Mouse (Mus musculus): ENCODE measurements around the gene Gata1. TPM values are rescaled to one million over a fixed set of nuclear protein-coding genes. Genes with fewer than 3 reads are reported as not detected.
A peak's percentile ranks its signal among the peaks of the same experiment; 100 is the strongest.
"Not testable (repeated sequence)": the region's sequence is repeated elsewhere in the genome, so short reads cannot be mapped to it uniquely, and the experiment has no call there.

Gene Gata1
- 1 to 10 TPM; 1.2 to 2.5 TPM for total RNA-seq (2021)
- long read RNA-seq, experiment 1, partial matches to known transcripts: 0 of 1 reads
- long read RNA-seq, experiment 1, other reads (novel, unspliced or antisense): 0 of 1 reads
- long read RNA-seq, experiment 2: 0 reads

DNA sequence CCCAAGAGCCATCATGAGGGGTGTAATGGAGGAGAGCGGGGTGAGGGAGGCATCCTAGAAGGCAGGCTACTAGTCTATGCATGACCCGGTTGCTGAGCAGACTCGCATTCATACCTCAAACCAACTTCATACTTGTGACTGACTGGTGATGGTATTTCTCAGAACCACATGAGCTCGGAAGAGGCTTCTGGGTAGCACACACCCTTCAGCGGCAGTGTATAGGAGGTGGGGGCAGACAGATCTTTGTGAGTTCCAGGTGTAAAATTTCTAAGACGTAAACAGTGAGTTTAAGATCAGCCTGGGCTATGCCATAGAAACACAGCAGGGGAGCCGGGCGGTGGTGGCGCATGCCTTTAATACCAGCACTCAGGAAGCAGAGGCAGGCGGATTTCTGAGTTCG, at the start of gene Gata1:
TSS of gene Gata1 (minus strand) at position 180 of the 400 bp plus-strand sequence.
- DNase-seq: no peak

- no peak for DNase-seq
Observed at GRCm38 (mm10) chrX:8026811-8027210, 48.9 kb upstream of the Gata1 start.

GRCm38 (mm10) chrX:8024795-8025194, 46.9 kb upstream of the Gata1 start:
- no peak for DNase-seq

DNA sequence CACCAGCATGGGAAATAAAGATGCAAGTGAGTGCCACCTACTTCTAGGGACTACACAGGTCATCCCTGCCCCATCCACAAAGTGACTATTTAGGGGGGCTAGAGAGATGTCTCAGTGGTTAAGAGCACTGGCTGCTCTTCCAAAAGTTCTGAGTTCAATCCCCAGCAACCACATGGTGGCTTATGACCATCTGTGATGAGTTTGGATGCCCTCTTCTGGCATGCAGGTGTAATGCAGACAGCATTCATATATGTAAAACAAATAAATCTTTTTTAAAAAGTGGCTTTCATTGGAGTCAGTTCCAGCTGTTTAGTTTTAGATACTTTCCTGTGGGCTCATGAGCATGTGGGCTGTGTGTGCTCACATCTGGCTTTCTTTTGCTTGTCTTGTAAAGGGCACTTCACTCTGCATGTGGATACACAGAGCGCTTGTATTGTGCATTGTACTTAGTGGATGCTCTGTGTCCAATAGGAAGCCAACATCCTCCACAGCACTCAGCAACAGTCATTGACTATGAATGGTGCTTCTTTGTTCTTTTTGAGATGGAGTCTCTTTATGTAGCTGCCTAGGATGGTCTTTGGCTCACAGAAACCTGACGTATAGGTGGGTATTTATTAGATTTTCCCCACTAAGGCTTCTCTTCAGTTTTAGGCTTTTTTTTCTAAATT, 42.4 kb upstream of the Gata1 start:
- DNase-seq: no peak

DNA sequence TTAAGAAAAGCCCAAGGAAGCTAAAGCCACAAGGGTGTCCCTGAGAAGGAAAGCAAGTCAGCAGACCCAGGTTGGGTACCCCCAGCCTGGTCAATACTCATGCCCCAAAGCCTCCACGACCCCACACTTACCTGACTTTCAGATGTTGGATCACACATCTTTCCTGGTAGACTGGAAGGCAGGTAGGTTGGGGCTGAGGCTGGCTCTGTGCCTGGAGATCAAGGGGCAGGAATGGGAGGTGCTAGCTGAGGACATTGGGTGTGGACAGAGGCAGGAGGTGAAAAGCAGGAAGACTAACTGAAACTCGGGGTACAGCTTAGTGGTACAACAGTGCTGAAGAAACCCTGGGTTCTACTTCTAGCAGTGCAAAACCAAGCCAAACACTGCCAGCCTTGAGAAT, 40.4 kb upstream of the Gata1 start, which contains the start of gene Glod5:
TSS of gene Glod5 (minus strand) at position 207 of the 400 bp plus-strand sequence.
- DNase-seq: no peak

- peak; percentile 61 for DNase-seq
Observed at GRCm38 (mm10) chrX:8017142-8017541, 39.3 kb upstream of the Gata1 start.

DNA sequence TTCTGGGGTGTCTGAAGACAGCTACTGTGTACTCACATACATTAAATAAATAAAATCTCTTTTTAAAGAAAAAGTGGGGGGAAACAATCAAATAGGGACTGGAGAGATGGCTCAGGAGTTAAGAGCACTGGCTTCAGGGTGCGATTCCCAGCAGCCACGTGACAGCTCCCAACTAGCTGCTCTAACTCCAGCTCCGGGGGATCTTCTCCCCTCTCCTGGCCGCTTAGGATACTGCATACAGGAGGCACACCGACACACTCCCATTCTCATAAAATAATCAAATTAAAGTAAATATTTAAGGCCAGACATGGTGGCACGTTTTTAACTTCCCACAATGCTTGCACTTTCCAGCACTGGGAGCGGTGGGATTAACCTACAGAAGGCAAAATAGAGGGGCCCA, 37.8 kb upstream of the Gata1 start:
- not testable (repeated sequence) for DNase-seq

GRCm38 (mm10) chrX:8013569-8014314, 35.9 kb upstream of the Gata1 start:
- DNase-seq: no peak

DNA sequence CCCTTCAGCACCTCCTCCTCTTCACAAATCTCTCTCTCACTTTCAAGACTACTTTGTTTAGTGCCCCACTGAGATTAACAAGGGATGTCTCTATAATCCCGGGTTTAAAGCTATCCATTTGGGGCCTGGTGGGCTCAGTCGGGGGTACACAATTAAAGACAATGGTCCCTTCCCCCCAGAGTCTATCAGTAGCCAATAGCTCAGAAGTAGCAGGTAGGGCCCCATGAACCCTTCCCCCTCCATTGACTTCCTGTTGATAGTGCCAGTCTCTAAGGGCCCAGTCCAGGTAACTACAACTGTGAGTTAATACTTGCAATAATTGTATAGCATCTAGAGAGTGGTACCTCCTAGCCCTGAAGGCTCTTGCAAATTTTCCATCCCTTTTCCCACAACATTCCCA, 35.3 kb upstream of the Gata1 start:
- no peak for DNase-seq

- DNase-seq: not testable (repeated sequence)
Observed at GRCm38 (mm10) chrX:8009356-8009755, 31.5 kb upstream of the Gata1 start.

DNA sequence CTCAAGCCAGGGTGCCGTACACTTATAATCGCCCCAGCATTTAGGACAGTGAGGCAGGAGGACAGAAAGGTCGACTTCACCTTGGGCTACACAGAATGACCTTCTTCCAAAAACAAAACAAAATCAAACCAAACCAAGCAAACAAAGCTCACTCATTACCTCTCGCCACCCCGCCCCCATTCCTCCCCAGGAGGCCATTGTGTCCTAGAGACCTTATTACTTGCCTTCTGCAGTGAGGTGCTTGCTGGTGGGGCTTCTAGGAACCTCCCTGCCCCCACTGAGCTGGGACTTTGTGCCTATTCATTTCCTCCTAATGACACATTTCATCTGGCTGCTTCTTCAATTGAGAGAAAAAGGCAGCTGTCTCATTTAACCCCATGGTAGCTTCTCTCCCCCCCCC, 30.7 kb upstream of the Gata1 start:
- DNase-seq: no peak

DNA sequence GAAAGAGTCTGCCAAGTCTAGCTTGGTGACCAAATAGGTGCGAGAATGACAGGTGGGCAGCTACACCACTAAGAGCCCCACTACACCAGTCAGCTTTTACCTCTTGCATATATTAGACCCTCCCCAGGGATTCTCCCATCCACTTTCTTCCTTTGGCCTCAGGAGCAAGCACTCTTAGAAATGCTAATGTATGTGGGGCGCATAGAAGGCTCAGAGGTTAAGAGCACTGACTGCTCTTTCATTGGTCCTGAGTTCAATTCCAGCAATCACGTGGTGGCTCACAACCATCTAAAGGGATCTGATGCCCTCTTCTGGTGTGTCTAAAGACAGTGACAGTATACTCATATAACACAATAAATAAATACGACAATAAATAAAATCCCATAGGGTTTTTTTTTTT, 25.1 kb upstream of the Gata1 start:
- DNase-seq: no peak

- DNase-seq: no peak
Observed at GRCm38 (mm10) chrX:8002001-8002400, 24.1 kb upstream of the Gata1 start.

GRCm38 (mm10) chrX:8000546-8001192, 22.8 kb upstream of the Gata1 start:
- DNase-seq: peak; percentile 13

GRCm38 (mm10) chrX:7993068-7993735, 15.3 kb upstream of the Gata1 start:
- no peak for DNase-seq

DNA sequence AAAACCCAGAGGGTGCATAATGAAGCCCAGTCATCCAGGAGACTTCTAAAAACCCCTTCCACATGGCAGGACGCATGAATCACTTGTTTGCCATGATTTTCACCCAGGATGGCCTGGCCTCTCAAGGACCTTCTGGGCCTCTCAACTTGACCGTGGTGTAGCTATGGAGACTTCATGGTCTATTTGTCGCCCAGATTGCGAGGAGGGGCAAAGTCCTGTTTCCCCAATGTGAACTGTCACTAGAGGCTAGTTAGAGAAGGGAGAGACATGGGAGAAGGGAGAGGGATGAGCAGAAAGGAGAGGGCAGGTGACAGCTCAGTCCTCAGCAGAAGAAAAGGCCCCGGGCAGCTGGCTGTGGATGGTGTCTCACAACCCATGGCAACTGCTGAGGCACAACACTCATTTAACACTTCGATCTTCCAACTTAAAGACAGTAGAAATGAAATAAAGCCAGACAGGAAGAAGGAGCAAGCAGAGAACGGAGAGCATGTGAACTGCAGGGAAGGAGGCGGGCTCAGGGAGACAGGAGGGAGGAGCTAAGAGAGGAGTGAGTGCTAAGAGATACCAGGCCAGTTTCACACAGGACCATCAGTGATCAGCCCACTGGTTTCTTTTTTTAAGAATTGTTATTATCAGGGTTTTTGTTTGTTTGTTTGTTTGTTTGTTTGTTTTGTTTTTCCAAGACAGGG, 14.7 kb upstream of the Gata1 start:
- DNase-seq: no peak

GRCm38 (mm10) chrX:7981368-7981767, 3.5 kb upstream of the Gata1 start:
- DNase-seq: no peak

DNA sequence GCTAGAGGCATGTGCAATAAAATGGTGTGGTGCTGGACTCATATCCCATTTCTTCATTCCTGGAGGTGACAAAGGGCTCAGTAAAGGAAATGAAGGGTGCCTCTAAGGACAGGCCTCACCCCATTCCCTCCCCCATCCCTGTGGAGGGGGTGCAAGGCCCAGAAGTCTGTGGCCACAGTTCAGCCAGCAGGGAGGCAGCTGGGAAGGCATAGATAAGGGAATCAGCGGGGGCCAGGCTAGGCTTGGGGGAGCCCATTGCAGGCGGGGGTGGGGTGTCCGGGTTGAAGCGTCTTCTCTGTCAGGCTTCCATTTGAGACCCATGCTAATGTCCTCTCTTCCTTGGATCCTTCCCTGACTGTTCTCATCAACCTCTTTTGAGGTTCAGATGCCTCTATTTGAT, 6.6 kb downstream of the Gata1 start:
- no peak for DNase-seq

- DNase-seq: no peak
Observed at GRCm38 (mm10) chrX:7968899-7969298, 9.0 kb downstream of the Gata1 start.

DNA sequence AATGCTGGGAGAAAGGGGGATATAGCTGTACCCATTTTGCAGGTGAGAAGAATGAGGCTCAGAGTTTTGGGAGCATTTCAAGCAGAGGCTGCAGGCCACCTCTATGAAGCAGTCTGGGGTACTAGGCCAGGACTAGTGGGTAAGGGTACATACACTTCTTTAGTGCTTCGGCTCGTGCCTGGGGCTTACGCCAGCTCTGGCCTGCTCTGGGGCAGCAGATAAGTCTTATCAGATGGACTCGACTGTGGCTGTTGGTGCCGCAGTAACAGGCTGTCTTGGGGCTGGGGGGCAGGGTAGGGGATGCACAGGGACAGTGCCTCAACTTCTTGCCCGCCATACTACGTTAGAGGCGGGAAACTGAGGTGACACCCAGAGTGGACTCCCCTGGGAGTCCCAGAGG, 9.6 kb downstream of the Gata1 start:
- DNase-seq: no peak

GRCm38 (mm10) chrX:7967596-7968201, 10.2 kb downstream of the Gata1 start:
- DNase-seq: no peak

Data from adrenal gland, postnatal 10 days (tissue).